Mouse (Mus musculus): Measurements from ENCODE around the gene Mecom.
"Not testable (repeated sequence)": the region's sequence is repeated elsewhere in the genome, so short reads cannot be mapped to it uniquely, and the experiment has no call there.

Gene Mecom

GRCm38 (mm10) chr3:30243776-30244275 is 304.0 kb downstream of the Mecom start:
- DNase-seq, result no peak

GRCm38 (mm10) chr3:30239416-30239815 is 308.4 kb downstream of the Mecom start:
- no peak for DNase-seq

GRCm38 (mm10) chr3:30237493-30237892 is 310.3 kb downstream of the Mecom start:
- no peak for DNase-seq

GRCm38 (mm10) chr3:30234018-30234417 is 313.8 kb downstream of the Mecom start:
- no peak for DNase-seq

- DNase-seq, result no peak
These were observed 319.7 kb downstream of the Mecom start for GRCm38 (mm10) chr3:30227964-30228670.

GRCm38 (mm10) chr3:30226928-30227370 is 320.9 kb downstream of the Mecom start:
- DNase-seq, result peak; percentile 39

GRCm38 (mm10) chr3:30225200-30225599 is 322.6 kb downstream of the Mecom start:
- DNase-seq, result not testable (repeated sequence)

- DNase-seq, result no peak
These were observed 327.0 kb downstream of the Mecom start for GRCm38 (mm10) chr3:30220701-30221412.

- DNase-seq, result no peak
These were observed 327.9 kb downstream of the Mecom start for GRCm38 (mm10) chr3:30219891-30220290.

- DNase-seq, result no peak
These were observed 328.5 kb downstream of the Mecom start for GRCm38 (mm10) chr3:30219190-30219884.

GRCm38 (mm10) chr3:30214607-30215006 is 333.2 kb downstream of the Mecom start:
- no peak for DNase-seq

- no peak for DNase-seq
These were observed 334.2 kb downstream of the Mecom start for GRCm38 (mm10) chr3:30213540-30214170.

- DNase-seq, result no peak
These were observed 335.0 kb downstream of the Mecom start for GRCm38 (mm10) chr3:30212802-30213201.

GRCm38 (mm10) chr3:30209131-30209530 is 338.7 kb downstream of the Mecom start:
- no peak for DNase-seq

GRCm38 (mm10) chr3:30207886-30208285 is 339.9 kb downstream of the Mecom start:
- DNase-seq, result no peak

GRCm38 (mm10) chr3:30207431-30207830 is 340.4 kb downstream of the Mecom start:
- DNase-seq, result no peak

GRCm38 (mm10) chr3:30206123-30206522 is 341.7 kb downstream of the Mecom start:
- no peak for DNase-seq

GRCm38 (mm10) chr3:30203764-30204163 is 344.0 kb downstream of the Mecom start:
- DNase-seq, result no peak

GRCm38 (mm10) chr3:30198854-30199253 is 349.0 kb downstream of the Mecom start:
- no peak for DNase-seq

GRCm38 (mm10) chr3:30198227-30198626 is 349.6 kb downstream of the Mecom start:
- no peak for DNase-seq

- no peak for DNase-seq
These were observed 352.6 kb downstream of the Mecom start for GRCm38 (mm10) chr3:30195186-30195585.

GRCm38 (mm10) chr3:30192294-30193007 is 355.4 kb downstream of the Mecom start:
- DNase-seq, result no peak

All from right cerebral cortex, postnatal 4 days (tissue).